In the genomic region with DNA sequence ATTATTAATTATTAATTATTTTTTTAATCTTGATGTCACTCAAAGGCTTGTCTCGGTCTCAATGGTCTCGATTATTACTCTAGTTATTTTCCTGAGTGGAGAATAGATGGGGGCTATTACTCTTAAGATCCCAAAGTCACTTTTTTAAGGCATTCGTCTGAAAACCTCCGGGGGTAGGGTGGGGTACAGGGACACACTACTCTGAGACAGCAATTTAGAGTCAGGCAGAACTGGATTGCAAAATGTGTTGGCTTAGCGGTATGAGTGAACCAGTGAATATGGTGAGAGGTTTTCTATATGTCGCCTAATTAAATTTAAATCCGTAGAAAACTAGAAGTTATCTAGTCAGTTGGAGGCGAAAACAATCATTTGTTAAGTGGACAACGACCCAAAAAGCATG, we compare ENCODE assay signal across 8 mouse cellular contexts. TPM values are rescaled to one million over a fixed set of nuclear protein-coding genes. Genes with fewer than 3 reads are reported as not detected.
DNase-seq lines count a peak whose midpoint lies in the region; ATAC-seq and TF ChIP-seq lines count a peak whose summit lies in the region.

No protein-coding gene starts in this region.

- no peak overlapping the region for H3K27ac ChIP-seq in kidney, adult 2 months (ENCODE audit: insufficient read depth, low read depth, low read length)
- H3K27ac ChIP-seq in MEL (ENCODE audit: control insufficient read depth, low read depth, low read length) = peak overlapping the region; percentile 28
- peak overlapping the region; percentile 99 for H3K27ac ChIP-seq in embryonic facial prominence, embryonic 13.5 days
- H3K27ac ChIP-seq in intestine, embryonic 16.5 days (ENCODE audit: low read length) = no peak overlapping the region
- H3K27ac ChIP-seq in midbrain, postnatal 0 days (ENCODE audit: low read depth, low read length) = peak overlapping the region; percentile 99; the same call in 1 of the 2 replicates

- no peak for TF ChIP-seq EP300 in MEL (IDR thresholded peaks at IDR 0.05; ENCODE audit: low read depth in 1 of 2, low read length in 2 of 2)

- ATAC-seq in embryonic facial prominence, embryonic 13.5 days (ENCODE audit: insufficient number of reproducible peaks, insufficient read depth, low FRiP score, low TSS enrichment, low read depth) = no peak
- no peak for ATAC-seq in intestine, embryonic 16.5 days
- ATAC-seq in midbrain, postnatal 0 days (ENCODE audit: low FRiP score) = no peak

- no peak for TF ChIP-seq CTCF in kidney, adult 2 months (conservative IDR thresholded peaks at IDR 0.05; ENCODE audit: insufficient read depth, insufficient read length, low read depth, low read length)
- no peak for TF ChIP-seq CTCF in MEL (IDR thresholded peaks at IDR 0.05 in 2 of 3, conservative IDR thresholded peaks at IDR 0.05 in 1 of 3; ENCODE audit: control insufficient read depth in 1 of 3, insufficient read depth in 1 of 3, low read depth in 2 of 3, low read length in 3 of 3, poor library complexity in 1 of 3, severe bottlenecking in 1 of 3)
- no peak for TF ChIP-seq CTCF in midbrain, postnatal 0 days (IDR thresholded peaks at IDR 0.05)

- intact Hi-C loops in gastrocnemius, postnatal 36 days (cut with DNase I) = no loop called here

- H3K27me3 ChIP-seq in kidney, adult 2 months (replicated peaks; ENCODE audit: control insufficient read depth, insufficient read depth, low read length) = no peaks in the 10 kb centered on the region
- H3K27me3 ChIP-seq in MEL (ENCODE audit: control insufficient read depth in 1 of 2, insufficient read depth in 2 of 2, low read length in 2 of 2) = no peaks in the 10 kb centered on the region
- no peaks in the 10 kb centered on the region for H3K27me3 ChIP-seq in embryonic facial prominence, embryonic 13.5 days
- H3K27me3 ChIP-seq in intestine, embryonic 16.5 days (replicated peaks; ENCODE audit: control insufficient read depth, insufficient read depth, low read length) = no peaks in the 10 kb centered on the region
- H3K27me3 ChIP-seq in midbrain, postnatal 0 days (ENCODE audit: insufficient read depth, low read length) = no peaks in the 10 kb centered on the region

- peak overlapping the region; percentile 72 for H3K4me2 ChIP-seq in embryonic facial prominence, embryonic 13.5 days
- peak overlapping the region; percentile 60 for H3K4me2 ChIP-seq in intestine, embryonic 16.5 days (ENCODE audit: low read depth, low read length)
- H3K4me2 ChIP-seq in midbrain, postnatal 0 days (ENCODE audit: low read depth, low read length, poor library complexity, severe bottlenecking) = peak overlapping the region; percentile 68

- no peak for TF ChIP-seq RAD21 in MEL (IDR thresholded peaks at IDR 0.05; ENCODE audit: low read depth, low read length)

- no peak for TF ChIP-seq POLR2A in kidney, adult 2 months (IDR thresholded peaks at IDR 0.05; ENCODE audit: low read depth, low read length)
- TF ChIP-seq POLR2A in MEL (IDR thresholded peaks at IDR 0.05; ENCODE audit: control insufficient read depth in 1 of 2, insufficient read depth in 1 of 2, low read depth in 1 of 2, low read length in 2 of 2, poor library complexity in 1 of 2) = no peak

- H3K9ac ChIP-seq in MEL (ENCODE audit: control insufficient read depth, low read depth, low read length, poor library complexity, severe bottlenecking) = peak overlapping the region; percentile 93
- peak overlapping the region; percentile 97 for H3K9ac ChIP-seq in embryonic facial prominence, embryonic 13.5 days
- H3K9ac ChIP-seq in intestine, embryonic 16.5 days (ENCODE audit: low read depth, low read length) = peak overlapping the region; percentile 98
- peak overlapping the region; percentile 99 for H3K9ac ChIP-seq in midbrain, postnatal 0 days (replicated peaks; ENCODE audit: low read length, poor library complexity, severe bottlenecking)

- WGBS in kidney, adult 2 months = 13% methylated on average over 9 of the region's 9 CpGs
- whole genome bisulfite sequencing in embryonic facial prominence, embryonic 13.5 days = 13% methylated on average over 9 of the region's 9 CpGs
- 15% methylated on average over 9 of the region's 9 CpGs for WGBS in intestine, embryonic 16.5 days
- 10% methylated on average over 9 of the region's 9 CpGs for WGBS in midbrain, postnatal 0 days

- peaks cover 30% of the 10 kb centered on the region for H3K79me2 ChIP-seq in MEL (ENCODE audit: control insufficient read depth, insufficient read depth, low read length, poor library complexity)

- H3K4me1 ChIP-seq in kidney, adult 2 months (ENCODE audit: control insufficient read depth, insufficient read depth, low read length) = no peaks in the 10 kb centered on the region; the same call in 1 of the 2 replicates
- H3K4me1 ChIP-seq in MEL (ENCODE audit: control insufficient read depth in 1 of 2, insufficient read depth in 2 of 2, low read length in 2 of 2) = peaks cover 2 to 8% of the 10 kb centered on the region in 2 experiments; a peak in 2 of 4 replicates
- peaks cover 5% of the 10 kb centered on the region for H3K4me1 ChIP-seq in embryonic facial prominence, embryonic 13.5 days
- H3K4me1 ChIP-seq in intestine, embryonic 16.5 days (ENCODE audit: control insufficient read depth, insufficient read depth, low read length) = peaks cover 4% of the 10 kb centered on the region; the same call in 1 of the 2 replicates
- H3K4me1 ChIP-seq in midbrain, postnatal 0 days (ENCODE audit: insufficient read depth, low read length) = peaks cover 6% of the 10 kb centered on the region; the same call in 1 of the 2 replicates

- DNase-seq in kidney, adult 2 months = peak; percentile 2
- no peak for DNase-seq in kidney, adult 11 months
- DNase-seq in MEL (ENCODE audit: low read depth, low spot score) = peak; percentile 59
- DNase-seq in midbrain, postnatal 0 days (ENCODE audit: low spot score) = peak; percentile 4
- no peak for DNase-seq in spleen, postnatal 4 days (ENCODE audit: low spot score in 2 of 2)
- DNase-seq in gastrocnemius, postnatal 36 days = no peak

- H3K36me3 ChIP-seq in kidney, adult 2 months (ENCODE audit: control insufficient read depth, insufficient read depth, low read length) = no peaks in the 10 kb centered on the region
- H3K36me3 ChIP-seq in MEL (ENCODE audit: control insufficient read depth in 1 of 2, insufficient read depth in 2 of 2, low read length in 2 of 2) = peaks cover 9 to 21% of the 10 kb centered on the region in 2 experiments
- H3K36me3 ChIP-seq in embryonic facial prominence, embryonic 13.5 days = peaks cover 5% of the 10 kb centered on the region
- no peaks in the 10 kb centered on the region for H3K36me3 ChIP-seq in intestine, embryonic 16.5 days (ENCODE audit: control insufficient read depth, insufficient read depth, low read length)
- H3K36me3 ChIP-seq in midbrain, postnatal 0 days (ENCODE audit: insufficient read depth, low read length) = no peaks in the 10 kb centered on the region

- no peaks in the 10 kb centered on the region for H3K9me3 ChIP-seq in MEL (replicated peaks; ENCODE audit: insufficient read depth, low read length)
- H3K9me3 ChIP-seq in embryonic facial prominence, embryonic 13.5 days = no peaks in the 10 kb centered on the region
- H3K9me3 ChIP-seq in intestine, embryonic 16.5 days (ENCODE audit: control insufficient read depth, low read length) = no peaks in the 10 kb centered on the region
- H3K9me3 ChIP-seq in midbrain, postnatal 0 days (ENCODE audit: low read length) = no peaks in the 10 kb centered on the region

- H3K4me3 ChIP-seq in kidney, adult 2 months (ENCODE audit: insufficient read depth, low read depth, low read length) = peak overlapping the region; percentile 68
- H3K4me3 ChIP-seq in MEL (ENCODE audit: control insufficient read depth in 1 of 2, insufficient read depth in 1 of 2, low read depth in 2 of 2, low read length in 2 of 2) = peak overlapping the region; percentile 91 to 92
- H3K4me3 ChIP-seq in embryonic facial prominence, embryonic 13.5 days = peak overlapping the region; percentile 98
- peak overlapping the region; percentile 98 for H3K4me3 ChIP-seq in intestine, embryonic 16.5 days (ENCODE audit: low read length)
- H3K4me3 ChIP-seq in midbrain, postnatal 0 days (ENCODE audit: low read depth, low read length) = peak overlapping the region; percentile 95

TF ChIP-seq in MEL, 35 proteins besides CTCF, POLR2A, EP300 and RAD21:
- TF ChIP-seq HCFC1 (IDR thresholded peaks at IDR 0.05; ENCODE audit: low read depth, low read length) = no peak

RNA-seq across cellular contexts. Expression of gene Wdr12, which starts 0.4 kb away (rescaled TPM):
- 4.6 and 7.0 TPM in 2 replicates for polyA plus RNA-seq in kidney, adult 2 months (2012; rRNA removed)
- 94.4 and 99.1 TPM in 2 replicates for total RNA-seq in MEL (2012; rRNA removed)
- polyA plus RNA-seq in MEL (2012; ENCODE audit: insufficient read depth in 1 of 2, insufficient read length in 2 of 2, low read depth in 1 of 2, low replicate concordance in 2 of 2, missing spikeins in 1 of 2) = 100 to 1,000 TPM in 1 of 2 experiments, 10 to 100 TPM in 1; 82.7 to 420 TPM
- polyA plus RNA-seq in embryonic facial prominence, embryonic 13.5 days (2015; fragmentation: Nextera tagmentation; extraction: Ambion mirVana) = 47.4 and 49.9 TPM in 2 replicates
- 44.9 and 50.1 TPM in 2 replicates for polyA plus RNA-seq in intestine, embryonic 16.5 days (2015; fragmentation: Nextera tagmentation; extraction: Ambion mirVana)
- 14.4 and 20.0 TPM in 2 replicates for total RNA-seq in midbrain, postnatal 0 days (2014; rRNA removed)
- polyA plus RNA-seq in midbrain, postnatal 0 days (2015; fragmentation: Nextera tagmentation; extraction: Ambion mirVana) = 46.4 and 47.6 TPM in 2 replicates
- 10 to 100 TPM; 11.0 to 14.9 TPM for total RNA-seq in gastrocnemius, postnatal 36 days (2021)

RNA-seq across cellular contexts. Expression of gene Carf, which starts 0.8 kb away (rescaled TPM):
- polyA plus RNA-seq in kidney, adult 2 months (2012; rRNA removed) = 1.8 and 1.9 TPM in 2 replicates
- total RNA-seq in MEL (2012; rRNA removed) = 3.7 and 3.9 TPM in 2 replicates
- 1 to 10 TPM in 1 of 2 experiments, not detected in 1; 6.1 TPM for polyA plus RNA-seq in MEL (2012; ENCODE audit: insufficient read depth in 1 of 2, insufficient read length in 2 of 2, low read depth in 1 of 2, low replicate concordance in 2 of 2, missing spikeins in 1 of 2)
- polyA plus RNA-seq in embryonic facial prominence, embryonic 13.5 days (2015; fragmentation: Nextera tagmentation; extraction: Ambion mirVana) = 8.9 and 10.3 TPM in 2 replicates
- 3.5 and 4.5 TPM in 2 replicates for polyA plus RNA-seq in intestine, embryonic 16.5 days (2015; fragmentation: Nextera tagmentation; extraction: Ambion mirVana)
- 19.0 and 23.4 TPM in 2 replicates for total RNA-seq in midbrain, postnatal 0 days (2014; rRNA removed)
- polyA plus RNA-seq in midbrain, postnatal 0 days (2015; fragmentation: Nextera tagmentation; extraction: Ambion mirVana) = 8.0 and 8.4 TPM in 2 replicates
- 1 to 10 TPM; 3.4 to 4.9 TPM for total RNA-seq in gastrocnemius, postnatal 36 days (2021)

RNA-seq across cellular contexts. Expression of gene Ica1l, which starts 55.9 kb away (rescaled TPM):
- polyA plus RNA-seq in kidney, adult 2 months (2012; rRNA removed) = 0.08 TPM in 1 of 2 replicates, not detected in the other
- 4.9 and 6.1 TPM in 2 replicates for total RNA-seq in MEL (2012; rRNA removed)
- 1 to 10 TPM in 1 of 2 experiments, not detected in 1; 6.2 TPM for polyA plus RNA-seq in MEL (2012; ENCODE audit: insufficient read depth in 1 of 2, insufficient read length in 2 of 2, low read depth in 1 of 2, low replicate concordance in 2 of 2, missing spikeins in 1 of 2)
- 1.7 and 2.4 TPM in 2 replicates for polyA plus RNA-seq in embryonic facial prominence, embryonic 13.5 days (2015; fragmentation: Nextera tagmentation; extraction: Ambion mirVana)
- 0.64 and 0.80 TPM in 2 replicates for polyA plus RNA-seq in intestine, embryonic 16.5 days (2015; fragmentation: Nextera tagmentation; extraction: Ambion mirVana)
- total RNA-seq in midbrain, postnatal 0 days (2014; rRNA removed) = 63.8 and 76.5 TPM in 2 replicates
- 76.6 and 79.4 TPM in 2 replicates for polyA plus RNA-seq in midbrain, postnatal 0 days (2015; fragmentation: Nextera tagmentation; extraction: Ambion mirVana)
- total RNA-seq in gastrocnemius, postnatal 36 days (2021) = under 1 TPM; 0.39 to 0.48 TPM

Comparison
In these comparisons a context has a peak if more than half of its experiments do, and no peak if none do; other contexts are left out.
1. DNase-seq: peak in kidney, adult 2 months (single experiment), MEL (single experiment) and midbrain, postnatal 0 days (single experiment); none in kidney, adult 11 months (single experiment), spleen, postnatal 4 days (0 of 2) and gastrocnemius, postnatal 36 days (0 of 2).
2. H3K27ac ChIP-seq: peak in MEL (single experiment), embryonic facial prominence, embryonic 13.5 days (single experiment) and midbrain, postnatal 0 days (single experiment); none in kidney, adult 2 months (single experiment) and intestine, embryonic 16.5 days (single experiment).
3. RNA of gene Ica1l, which starts 55.9 kb away (polyA plus RNA-seq): 76.6 to 79.4 TPM in midbrain, postnatal 0 days; 6.2 TPM in MEL, 1.7 to 2.4 TPM in embryonic facial prominence, embryonic 13.5 days, 0.64 to 0.80 TPM in intestine, embryonic 16.5 days and 0.08 TPM in kidney, adult 2 months; every median in the first group is over 10 times any median in the second.
4. Peak in every context shown above with its lines, with median percentiles within 50 percentile points of each other: H3K4me3 ChIP-seq, H3K9ac ChIP-seq and H3K4me2 ChIP-seq.